Mouse (Mus musculus): Measurements from ENCODE around the gene Tmem179b. TPM values are rescaled to one million over a fixed set of nuclear protein-coding genes. Genes with fewer than 3 reads are reported as not detected.
A peak's percentile ranks its signal among the peaks of the same experiment; 100 is the strongest.

The Tmem179b gene
- polyA plus RNA-seq (2014; fragmentation: Nextera tagmentation; extraction: Ambion mirVana), result 59.0 and 69.7 TPM in 2 replicates

- ATAC-seq (ENCODE audit: insufficient number of reproducible peaks, insufficient read depth, low FRiP score, low read depth), result peak; percentile 85
- peak within 1 kb of the TSS; percentile 96 to 98 for H3K27ac ChIP-seq (replicated peaks in 1 of 2; ENCODE audit: control insufficient read depth in 1 of 2, insufficient read depth in 1 of 2, low read depth in 2 of 2, low read length in 2 of 2)
- H3K4me2 ChIP-seq (ENCODE audit: low read length), result peak within 1 kb of the TSS; percentile 98
- H3K9me3 ChIP-seq (ENCODE audit: control insufficient read depth, low read length), result no peaks in the 10 kb centered on the region
- H3K36me3 ChIP-seq (ENCODE audit: control insufficient read depth, insufficient read depth, low read length), result peaks cover 49% of the 10 kb centered on the region
- H3K9ac ChIP-seq (ENCODE audit: low read length), result peak within 1 kb of the TSS; percentile 95
- 1% methylated on average over 63 of the region's 68 CpGs for WGBS
- peaks cover 12 to 23% of the 10 kb centered on the region in 2 experiments for H3K4me1 ChIP-seq (ENCODE audit: control insufficient read depth in 2 of 2, insufficient read depth in 2 of 2, low read length in 2 of 2)
- H3K4me3 ChIP-seq (ENCODE audit: control insufficient read depth in 1 of 2, insufficient read depth in 1 of 2, low read depth in 1 of 2, low read length in 2 of 2), result peak within 1 kb of the TSS; percentile 81 to 85
- H3K27me3 ChIP-seq (ENCODE audit: control insufficient read depth, insufficient read depth, low read length), result no peaks in the 10 kb centered on the region
Measured at GRCm38 (mm10) chr19:8774086-8774835, at the start of gene Tmem179b. Gene Tmem179b (minus strand): TSS chr19:8774467.

GRCm38 (mm10) chr19:8822696-8823095, 48.4 kb upstream of the Tmem179b start:
- peaks cover 55% of the 10 kb centered on the region for H3K36me3 ChIP-seq (ENCODE audit: control insufficient read depth, insufficient read depth, low read length)
- H3K4me1 ChIP-seq (ENCODE audit: control insufficient read depth in 2 of 2, insufficient read depth in 2 of 2, low read length in 2 of 2), result peaks cover 4 to 21% of the 10 kb centered on the region in 2 experiments; a peak in 3 of 4 replicates
- 69% methylated on average over 8 of the region's 8 CpGs for whole genome bisulfite sequencing
- ATAC-seq (ENCODE audit: insufficient number of reproducible peaks, insufficient read depth, low FRiP score, low read depth), result no peak
- no peaks in the 10 kb centered on the region for H3K9me3 ChIP-seq (ENCODE audit: control insufficient read depth, low read length)
- H3K4me2 ChIP-seq (ENCODE audit: low read length), result peak overlapping the region; percentile 97
- no peak overlapping the region for H3K27ac ChIP-seq (replicated peaks in 1 of 2; ENCODE audit: control insufficient read depth in 1 of 2, insufficient read depth in 1 of 2, low read depth in 2 of 2, low read length in 2 of 2)
- no peaks in the 10 kb centered on the region for H3K27me3 ChIP-seq (ENCODE audit: control insufficient read depth, insufficient read depth, low read length)
- H3K9ac ChIP-seq (ENCODE audit: low read length), result peak overlapping the region; percentile 98; the same call in 1 of the 2 replicates
- peak overlapping the region; percentile 20 to 96 for H3K4me3 ChIP-seq (ENCODE audit: control insufficient read depth in 1 of 2, insufficient read depth in 1 of 2, low read depth in 1 of 2, low read length in 2 of 2)

- ATAC-seq (ENCODE audit: insufficient number of reproducible peaks, insufficient read depth, low FRiP score, low read depth), result no peak
- H3K4me3 ChIP-seq (ENCODE audit: control insufficient read depth in 1 of 2, insufficient read depth in 1 of 2, low read depth in 1 of 2, low read length in 2 of 2), result peak overlapping the region; percentile 90 to 96
- H3K27ac ChIP-seq (replicated peaks in 1 of 2; ENCODE audit: control insufficient read depth in 1 of 2, insufficient read depth in 1 of 2, low read depth in 2 of 2, low read length in 2 of 2), result peak overlapping the region; percentile 98 to 100; a peak in 2 of 4 replicates
- peaks cover 47% of the 10 kb centered on the region for H3K36me3 ChIP-seq (ENCODE audit: control insufficient read depth, insufficient read depth, low read length)
- H3K4me1 ChIP-seq (ENCODE audit: control insufficient read depth in 2 of 2, insufficient read depth in 2 of 2, low read length in 2 of 2), result peaks cover 7 to 34% of the 10 kb centered on the region in 2 experiments
- peak overlapping the region; percentile 98 for H3K9ac ChIP-seq (ENCODE audit: low read length)
- peak overlapping the region; percentile 97 for H3K4me2 ChIP-seq (ENCODE audit: low read length)
- WGBS, result under 1% methylated on average over 7 of the region's 7 CpGs
- no peaks in the 10 kb centered on the region for H3K9me3 ChIP-seq (ENCODE audit: control insufficient read depth, low read length)
- H3K27me3 ChIP-seq (ENCODE audit: control insufficient read depth, insufficient read depth, low read length), result no peaks in the 10 kb centered on the region
Measured at GRCm38 (mm10) chr19:8821146-8821545, 46.9 kb upstream of the Tmem179b start.

- H3K36me3 ChIP-seq (ENCODE audit: control insufficient read depth, insufficient read depth, low read length), result peaks cover 47% of the 10 kb centered on the region
- peak overlapping the region; percentile 98 for H3K9ac ChIP-seq (ENCODE audit: low read length)
- peak overlapping the region; percentile 90 to 96 for H3K4me3 ChIP-seq (ENCODE audit: control insufficient read depth in 1 of 2, insufficient read depth in 1 of 2, low read depth in 1 of 2, low read length in 2 of 2)
- peaks cover 7 to 34% of the 10 kb centered on the region in 2 experiments for H3K4me1 ChIP-seq (ENCODE audit: control insufficient read depth in 2 of 2, insufficient read depth in 2 of 2, low read length in 2 of 2)
- ATAC-seq (ENCODE audit: insufficient number of reproducible peaks, insufficient read depth, low FRiP score, low read depth), result 0 out of 2 replicates have a peak, but pooled peaks have one; percentile 7
- no peaks in the 10 kb centered on the region for H3K9me3 ChIP-seq (ENCODE audit: control insufficient read depth, low read length)
- peak overlapping the region; percentile 97 for H3K4me2 ChIP-seq (ENCODE audit: low read length)
- no peaks in the 10 kb centered on the region for H3K27me3 ChIP-seq (ENCODE audit: control insufficient read depth, insufficient read depth, low read length)
- peak overlapping the region; percentile 98 to 100 for H3K27ac ChIP-seq (replicated peaks in 1 of 2; ENCODE audit: control insufficient read depth in 1 of 2, insufficient read depth in 1 of 2, low read depth in 2 of 2, low read length in 2 of 2)
- under 1% methylated on average over 48 of the region's 48 CpGs for WGBS
Measured at GRCm38 (mm10) chr19:8820424-8820956, 46.2 kb upstream of the Tmem179b start.

GRCm38 (mm10) chr19:8819596-8820423, 45.5 kb upstream of the Tmem179b start, which contains the start of gene Hnrnpul2:
Gene Hnrnpul2 (plus strand): TSS chr19:8820010.
- Histone ChIP-seq H3K4me3 (ENCODE audit: control insufficient read depth in 1 of 2, insufficient read depth in 1 of 2, low read depth in 1 of 2, low read length in 2 of 2) (peak within 1 kb of the TSS; percentile 90 to 96), H3K4me2 (ENCODE audit: low read length) (peak within 1 kb of the TSS; percentile 98), H3K27me3 (ENCODE audit: control insufficient read depth, insufficient read depth, low read length) (no peaks in the 10 kb centered on the region), H3K27ac (replicated peaks in 1 of 2; ENCODE audit: control insufficient read depth in 1 of 2, insufficient read depth in 1 of 2, low read depth in 2 of 2, low read length in 2 of 2) (peak within 1 kb of the TSS; percentile 98 to 100), H3K4me1 (ENCODE audit: control insufficient read depth in 2 of 2, insufficient read depth in 2 of 2, low read length in 2 of 2) (peaks cover 7 to 34% of the 10 kb centered on the region in 2 experiments), H3K36me3 (ENCODE audit: control insufficient read depth, insufficient read depth, low read length) (peaks cover 47% of the 10 kb centered on the region), H3K9ac (ENCODE audit: low read length) (peak within 1 kb of the TSS; percentile 98), H3K9me3 (ENCODE audit: control insufficient read depth, low read length) (no peaks in the 10 kb centered on the region)
- under 1% methylated on average over 81 of the region's 83 CpGs for WGBS
- peak; percentile 95 for ATAC-seq (ENCODE audit: insufficient number of reproducible peaks, insufficient read depth, low FRiP score, low read depth)

- ATAC-seq (ENCODE audit: insufficient number of reproducible peaks, insufficient read depth, low FRiP score, low read depth), result peak; percentile 85
- Histone ChIP-seq H3K9ac (ENCODE audit: low read length) (peak within 1 kb of the TSS; percentile 98), H3K9me3 (ENCODE audit: control insufficient read depth, low read length) (no peaks in the 10 kb centered on the region), H3K4me3 (ENCODE audit: control insufficient read depth in 1 of 2, insufficient read depth in 1 of 2, low read depth in 1 of 2, low read length in 2 of 2) (peak within 1 kb of the TSS; percentile 90 to 96), H3K4me1 (ENCODE audit: control insufficient read depth in 2 of 2, insufficient read depth in 2 of 2, low read length in 2 of 2) (peaks cover 7 to 34% of the 10 kb centered on the region in 2 experiments), H3K4me2 (ENCODE audit: low read length) (peak within 1 kb of the TSS; percentile 98), H3K36me3 (ENCODE audit: control insufficient read depth, insufficient read depth, low read length) (peaks cover 46% of the 10 kb centered on the region), H3K27ac (replicated peaks in 1 of 2; ENCODE audit: control insufficient read depth in 1 of 2, insufficient read depth in 1 of 2, low read depth in 2 of 2, low read length in 2 of 2) (peak within 1 kb of the TSS; percentile 98 to 100), H3K27me3 (ENCODE audit: control insufficient read depth, insufficient read depth, low read length) (no peaks in the 10 kb centered on the region)
- 1% methylated on average over 33 of the region's 33 CpGs for WGBS
Measured at GRCm38 (mm10) chr19:8818801-8819595, 44.7 kb upstream of the Tmem179b start, which contains the start of gene Ttc9c. Gene Ttc9c (minus strand): TSS chr19:8819333.
